Mouse (Mus musculus) olfactory bulb, adult 2 months (tissue): ENCODE measurements around the gene Gabbr1.

Experiments
- CTCF ChIP-seq: fragments of 200-500 bp; IDR thresholded peaks from 2 replicates; pipeline ENCODE4 v1.5.1; 2012; ENCODE audit warnings: low read depth, mild to moderate bottlenecking, low read length, moderate library complexity; ENCODE audit not compliant: insufficient read depth
- POLR2A ChIP-seq: fragments of 200-500 bp; IDR thresholded peaks from 2 replicates; pipeline ENCODE4 v1.6.1; 2012; ENCODE audit warnings: mild to moderate bottlenecking, low read depth, low read length, moderate library complexity; ENCODE audit not compliant: insufficient read depth

DNA sequence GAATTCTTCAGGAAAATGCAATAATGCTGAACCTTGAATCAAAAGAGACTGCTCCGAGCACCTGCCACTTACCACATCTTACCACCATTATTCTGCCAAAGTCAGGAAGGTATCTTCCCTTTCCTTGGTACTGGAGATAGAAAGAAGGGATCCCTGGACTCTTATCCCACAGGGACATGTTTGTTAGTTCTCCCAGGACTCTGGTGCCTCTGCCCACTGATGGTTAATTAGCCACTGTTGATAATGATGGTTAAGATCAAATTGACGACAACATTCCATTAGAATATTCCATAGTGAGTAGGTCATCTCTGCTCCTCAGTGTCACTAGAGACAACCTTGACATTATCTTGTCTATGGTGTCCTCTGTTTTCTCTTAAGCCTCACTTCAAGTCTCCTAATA is 74.2 kb downstream of the Gabbr1 start, which contains the start of gene Olfr92:
- TF ChIP-seq CTCF: no peak
- TF ChIP-seq POLR2A: no peak
